Mouse (Mus musculus) MEL (cell line): ENCODE measurements around the gene Hoxd4.

ENCODE experiments used
- CTCF ChIP-seq, 3 experiments: IDR thresholded peaks in 2 of 3; conservative IDR thresholded peaks in 1 of 3; 2 replicates each; pipeline ENCODE4 v1.5.1; 2011 to 2012; ENCODE audit warnings: low read length in 3 of 3, low read depth in 2 of 3, mild to moderate bottlenecking in 2 of 3, improper control_type of control experiment in 1 of 3, inconsistent platforms in 1 of 3, mixed read lengths in 1 of 3, moderate library complexity in 1 of 3; ENCODE audit not compliant: control insufficient read depth in 1 of 3, insufficient read depth in 1 of 3, poor library complexity in 1 of 3, severe bottlenecking in 1 of 3
- ELF1 ChIP-seq: IDR thresholded peaks from 2 replicates; pipeline ENCODE4 v1.6.1; 2014; ENCODE audit warnings: low read depth, mild to moderate bottlenecking, inconsistent platforms, low read length, improper control_type of control experiment, moderate library complexity
- MYC ChIP-seq: IDR thresholded peaks from 2 replicates; pipeline ENCODE4 v1.6.1; 2011; ENCODE audit warnings: low read depth, mild to moderate bottlenecking, low read length, improper control_type of control experiment, moderate library complexity
- POLR2A ChIP-seq, 2 experiments: IDR thresholded peaks; 2 replicates each; pipeline ENCODE4 v1.6.1; 2011 to 2012; ENCODE audit warnings: low read length in 2 of 2, mild to moderate bottlenecking in 2 of 2, control low read depth in 1 of 2, improper control_type of control experiment in 1 of 2, low read depth in 1 of 2, moderate library complexity in 1 of 2; ENCODE audit not compliant: control insufficient read depth in 1 of 2, insufficient read depth in 1 of 2, poor library complexity in 1 of 2

- no peak for TF ChIP-seq MYC
- no peak for TF ChIP-seq POLR2A (IDR thresholded peaks at IDR 0.05; ENCODE audit: control insufficient read depth in 1 of 2, insufficient read depth in 1 of 2, low read depth in 1 of 2, low read length in 2 of 2, poor library complexity in 1 of 2)
- TF ChIP-seq ELF1: no peak
- TF ChIP-seq CTCF (IDR thresholded peaks at IDR 0.05 in 2 of 3, conservative IDR thresholded peaks at IDR 0.05 in 1 of 3; ENCODE audit: control insufficient read depth in 1 of 3, insufficient read depth in 1 of 3, low read depth in 2 of 3, low read length in 3 of 3, poor library complexity in 1 of 3, severe bottlenecking in 1 of 3): no peak
These were observed 25.9 kb downstream of the Hoxd4 start for GRCm38 (mm10) chr2:74737578-74738070.
